Mouse (Mus musculus): ENCODE data around the gene Tmem87b.

The Tmem87b gene

DNA sequence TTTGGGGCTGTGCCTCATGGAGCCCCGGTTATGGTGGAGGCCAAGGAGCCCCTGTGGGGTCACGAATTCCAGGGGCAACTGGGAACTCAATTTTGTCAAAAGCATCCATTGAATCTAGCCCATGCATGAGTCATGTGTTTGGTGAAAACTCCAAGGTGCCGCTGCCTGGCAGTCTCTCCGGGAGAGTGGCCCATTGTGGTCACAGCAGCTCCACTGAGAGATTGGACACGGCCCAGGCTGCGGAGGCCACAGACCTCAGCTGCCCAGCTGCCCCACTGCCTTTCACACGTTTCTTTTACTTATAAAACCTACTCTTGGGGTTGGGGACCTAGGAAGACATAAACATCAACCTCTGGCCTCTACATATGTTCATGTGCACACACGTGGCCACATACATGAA lies 57.6 kb downstream of the Tmem87b start:
- in situ Hi-C loops (cut with MboI; ENCODE audit: unreplicated experiment in 2 of 2), result loop anchor here (25.0 kb wide), 2 partner anchors 562 to 587 kb away; no protein-coding TSS in a partner anchor

DNA sequence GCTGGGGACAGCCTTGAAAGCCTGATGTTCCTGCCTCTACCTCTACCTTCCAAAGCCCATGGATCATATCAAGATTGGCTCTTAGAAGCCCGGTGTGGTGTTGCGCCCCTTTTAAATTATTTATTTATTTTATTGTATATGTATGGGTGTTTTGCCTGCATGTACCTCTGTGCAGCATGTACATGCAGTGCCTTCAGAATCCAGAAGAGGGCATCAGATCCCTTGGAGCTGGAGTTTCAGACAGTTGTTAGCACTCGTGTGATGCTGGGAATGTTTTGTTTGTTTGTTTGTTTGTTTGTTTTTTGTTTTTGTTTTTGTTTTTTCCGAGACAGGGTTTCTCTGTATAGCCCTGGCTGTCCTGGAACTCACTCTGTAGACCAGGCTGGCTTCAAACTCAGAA lies 63.3 kb downstream of the Tmem87b start:
- in situ Hi-C loops (cut with MboI; ENCODE audit: unreplicated experiment in 2 of 2), result loop anchor here (5.0 to 25.0 kb wide), 4 partner anchors 174 to 581 kb away; no protein-coding TSS in a partner anchor

DNA sequence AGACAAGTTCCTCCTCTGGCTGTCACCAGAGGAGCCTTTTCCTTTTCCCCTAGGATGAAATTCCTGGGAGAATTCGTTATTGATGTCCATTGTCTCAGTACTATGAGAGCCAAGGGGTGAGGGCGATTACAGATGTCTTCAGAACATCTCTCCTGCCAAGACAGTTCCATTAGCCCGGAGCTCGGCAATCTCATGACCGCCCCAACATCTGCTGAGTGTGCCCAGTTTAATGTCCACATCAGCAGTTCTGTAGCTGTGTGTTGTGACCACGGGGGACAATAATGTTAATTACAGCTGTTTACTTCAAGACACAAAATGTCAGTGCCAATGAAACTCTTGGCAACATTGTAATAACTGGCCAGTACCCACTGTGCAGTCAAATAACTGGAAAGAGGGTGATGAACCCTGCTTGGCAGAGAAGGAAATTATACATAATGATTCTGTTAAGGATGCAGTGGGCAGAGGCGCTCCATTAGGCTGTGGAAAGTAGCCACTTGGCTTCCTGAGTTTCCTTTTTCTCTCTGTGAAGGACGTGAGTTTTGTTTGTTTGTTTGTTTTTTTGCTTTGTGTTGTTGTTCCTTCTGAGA lies 67.4 kb downstream of the Tmem87b start:
- in situ Hi-C loops (cut with MboI; ENCODE audit: unreplicated experiment in 2 of 2), result loop anchor here (10.0 to 25.0 kb wide), 3 partner anchors 169 to 577 kb away; no protein-coding TSS in a partner anchor

DNA sequence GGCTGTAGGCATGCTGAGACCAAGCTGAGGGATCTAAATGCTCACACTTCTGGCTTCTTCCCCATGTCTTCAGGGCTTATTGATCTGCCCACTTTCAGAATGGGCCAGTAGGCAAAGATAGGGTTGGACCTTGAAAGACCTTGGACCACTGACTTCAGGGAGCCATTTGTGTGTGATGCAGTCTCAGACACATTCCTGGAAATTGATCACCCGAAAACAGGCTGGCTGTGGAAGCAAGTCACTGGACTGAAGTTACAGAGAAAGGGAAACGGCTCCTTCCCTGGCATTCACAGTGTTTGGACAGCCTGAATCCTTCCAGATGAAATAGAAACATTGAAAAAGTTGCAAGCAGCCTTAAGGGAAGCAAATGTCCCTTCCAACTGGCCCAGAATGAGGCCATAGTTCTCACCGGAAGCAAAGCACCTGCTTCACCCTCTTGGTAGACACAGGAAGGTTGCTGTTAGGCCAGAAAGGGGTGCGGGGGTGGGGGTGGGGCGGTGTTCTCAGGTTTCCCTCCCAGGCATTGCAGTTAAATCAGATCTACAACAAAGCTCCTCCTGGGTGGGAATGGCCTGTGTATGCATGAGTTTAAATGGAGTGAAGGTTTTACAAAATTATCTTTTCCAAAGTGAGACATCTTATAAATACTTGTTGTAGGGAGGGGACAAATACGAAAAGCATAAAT lies 70.1 kb downstream of the Tmem87b start:
- in situ Hi-C loops (cut with MboI; ENCODE audit: unreplicated experiment in 2 of 2), result loop anchor here (10.0 to 25.0 kb wide), 3 partner anchors 167 to 574 kb away; no protein-coding TSS in a partner anchor

- in situ Hi-C loops (cut with MboI; ENCODE audit: unreplicated experiment in 2 of 2), result loop anchor here (25.0 kb wide), 2 partner anchors 547 to 572 kb away; no protein-coding TSS in a partner anchor
Observed at GRCm38 (mm10) chr2:128890661-128891335, 72.9 kb downstream of the Tmem87b start.

DNA sequence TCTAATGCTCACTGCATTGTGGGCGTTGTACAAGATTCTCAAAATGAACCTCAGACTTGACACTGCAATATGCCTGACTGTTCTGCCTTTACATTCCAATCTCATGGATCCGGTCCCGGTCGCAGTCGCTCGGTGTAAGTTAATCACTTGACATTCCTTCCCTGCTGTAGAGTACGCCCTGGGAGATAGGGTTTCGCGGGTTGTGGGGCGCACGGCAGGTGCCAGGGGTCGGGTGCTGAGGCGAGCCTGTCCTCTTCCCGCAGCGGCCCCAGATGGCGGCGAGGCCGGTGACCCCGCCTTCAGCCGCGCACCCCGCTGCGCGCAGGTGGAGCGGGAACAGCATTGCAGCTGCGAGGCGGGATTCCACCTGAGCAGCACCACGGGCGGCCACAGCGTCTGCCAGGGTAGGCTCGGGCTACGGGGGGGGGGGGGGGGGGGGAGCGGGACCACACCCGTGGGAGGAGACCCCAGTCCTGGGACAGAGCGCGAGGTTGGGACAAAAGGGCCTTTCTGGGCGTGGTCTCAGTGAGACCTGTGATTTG lies 74.3 kb downstream of the Tmem87b start:
- in situ Hi-C loops (cut with MboI; ENCODE audit: unreplicated experiment in 2 of 2), result loop anchor here (25.0 kb wide), 2 partner anchors 545 to 570 kb away; no protein-coding TSS in a partner anchor

GRCm38 (mm10) chr2:128902843-128903242 lies 84.9 kb downstream of the Tmem87b start:
- in situ Hi-C loops (cut with MboI; ENCODE audit: unreplicated experiment in 2 of 2), result no loop called here

GRCm38 (mm10) chr2:128903661-128904060 lies 85.7 kb downstream of the Tmem87b start:
- in situ Hi-C loops (cut with MboI; ENCODE audit: unreplicated experiment in 2 of 2), result no loop called here

Measured in v-Abl transformed pro-B cells (cell line).